In genomic region chr7:133027930-133028329, GRCm38 (mm10) we compare ENCODE assay signal across 18 mouse cellular contexts.
"Had no signal": no experiment of that assay in that cellular context is flagged by ENCODE, and none has a peak within 500 bp of the region (broad histone marks: within the 10 kb centered on the region; RNA-seq: fewer than 3 reads in every experiment).

No protein-coding gene starts in this region.

- H3K27ac ChIP-seq: lung, embryonic 15.5 days; macrophage; midbrain, embryonic 13.5 days; midbrain, embryonic 15.5 days; neural tube, embryonic 12.5 days; stomach, embryonic 15.5 days; stomach, postnatal 0 days had no signal

- H3K4me3 ChIP-seq: lung, embryonic 15.5 days; megakaryocyte, embryonic 14.5 days; midbrain, embryonic 13.5 days; midbrain, embryonic 15.5 days; neural tube, embryonic 12.5 days; stomach, embryonic 15.5 days had no signal

- ATAC-seq: liver, postnatal 0 days; lung, postnatal 0 days; midbrain, embryonic 13.5 days; midbrain, embryonic 15.5 days had no signal

- H3K36me3 ChIP-seq: midbrain, embryonic 13.5 days; midbrain, embryonic 15.5 days; neural tube, embryonic 12.5 days; stomach, embryonic 15.5 days had no signal

- DNase-seq: liver, postnatal 0 days; lung, adult 2 months; lung, postnatal 14 days; lung, postnatal 36 days; right cerebral cortex, postnatal 14 days; thymus, adult 2 months; thymus, postnatal 25 days; thymus, postnatal 4 days had no signal

- H3K9ac ChIP-seq: liver, postnatal 0 days; lung, embryonic 15.5 days; midbrain, embryonic 13.5 days; midbrain, embryonic 15.5 days; neural tube, embryonic 12.5 days; stomach, embryonic 15.5 days had no signal

- H3K4me2 ChIP-seq: lung, embryonic 15.5 days; midbrain, embryonic 11.5 days; midbrain, embryonic 13.5 days; midbrain, embryonic 15.5 days; neural tube, embryonic 12.5 days; stomach, embryonic 15.5 days had no signal

- H3K27me3 ChIP-seq: lung, embryonic 15.5 days; megakaryocyte, embryonic 14.5 days; midbrain, embryonic 13.5 days; midbrain, embryonic 15.5 days; neural tube, embryonic 12.5 days; stomach, embryonic 15.5 days had no signal

- H3K9me3 ChIP-seq: lung, embryonic 15.5 days; megakaryocyte, embryonic 14.5 days; midbrain, embryonic 13.5 days; midbrain, embryonic 15.5 days; neural tube, embryonic 12.5 days; stomach, embryonic 15.5 days had no signal
